Mouse (Mus musculus) right cerebral cortex, adult 18-20 months (tissue): ENCODE results near the gene Prkca.
A peak's percentile ranks its signal among the peaks of the same experiment; 100 is the strongest.

Experiments used
- DNase-seq: peaks from one replicate; pipeline ENCODE4 v3.0.0; 2022; ENCODE audit warnings: mixed read lengths

Prkca gene

DNA sequence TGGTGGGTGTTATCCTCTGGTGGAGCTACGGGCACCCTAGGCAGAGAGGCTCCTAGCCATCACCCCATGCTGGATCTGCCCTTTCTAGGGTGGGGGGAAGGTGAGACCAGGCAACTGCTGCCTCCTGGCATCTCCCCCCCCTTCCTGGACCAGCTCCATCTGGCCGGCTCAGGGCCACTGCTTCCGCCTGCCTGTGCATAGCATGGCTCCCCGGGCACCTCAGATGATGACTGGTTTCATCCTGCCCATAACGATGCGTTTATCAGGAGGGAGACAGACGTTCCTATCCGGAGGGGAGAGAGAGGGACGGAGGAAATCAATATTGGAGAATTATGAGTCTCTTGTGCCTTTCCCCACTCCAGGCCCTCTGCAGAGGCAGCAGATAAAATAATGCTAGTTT, 438.4 kb downstream of the Prkca start:
- no peak for DNase-seq

DNA sequence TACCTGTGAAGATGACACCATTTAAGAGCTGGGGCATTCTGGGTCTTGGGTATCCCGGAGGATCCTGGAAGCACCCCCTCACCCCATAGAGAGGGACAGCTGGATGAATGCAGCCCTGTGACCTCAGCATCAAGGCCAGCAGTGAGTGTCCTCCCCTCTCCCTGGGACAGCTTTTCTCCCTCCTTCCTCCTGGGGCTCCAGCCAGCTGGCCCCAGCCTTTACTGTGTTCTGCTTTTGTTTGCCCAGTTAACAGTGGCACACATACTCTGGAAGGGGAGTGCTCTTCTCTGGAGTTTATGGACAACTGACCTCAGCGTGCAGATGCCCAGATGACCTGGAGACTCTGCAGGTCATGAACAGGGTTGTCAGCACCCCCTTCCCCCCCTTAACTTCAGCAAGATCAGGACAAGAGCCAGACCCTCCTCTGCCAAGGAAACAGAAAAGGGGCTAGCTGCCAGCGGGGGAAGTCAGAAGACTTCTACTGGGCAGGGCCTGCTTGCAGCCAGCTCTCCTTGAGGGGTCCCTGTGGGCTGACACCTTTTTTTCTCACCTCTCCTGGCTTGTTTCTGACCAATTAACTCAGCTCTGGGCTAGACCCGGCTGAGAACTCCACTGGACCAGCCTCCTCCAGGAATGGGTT, 439.6 kb downstream of the Prkca start:
- DNase-seq, result peak; percentile 13

DNA sequence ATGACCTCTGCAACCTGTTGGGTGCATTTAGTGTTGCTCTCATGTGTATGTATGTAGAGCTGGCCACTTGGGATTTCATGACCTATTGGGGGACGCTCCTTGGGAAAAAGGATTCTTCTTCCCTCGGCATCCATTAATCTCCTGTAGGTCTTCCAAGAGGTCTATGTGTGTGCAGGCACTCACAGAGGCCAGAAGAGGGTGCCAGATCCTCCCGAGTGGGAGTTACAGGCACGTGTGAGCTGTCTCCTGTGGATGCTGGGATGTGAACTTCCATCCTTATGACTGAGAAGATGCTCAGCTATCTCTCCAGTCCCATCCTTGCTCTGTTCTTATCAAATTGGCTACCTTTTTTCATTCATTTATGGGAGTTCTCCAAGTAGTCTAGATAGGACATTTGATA, 443.3 kb downstream of the Prkca start:
- DNase-seq, result no peak

DNA sequence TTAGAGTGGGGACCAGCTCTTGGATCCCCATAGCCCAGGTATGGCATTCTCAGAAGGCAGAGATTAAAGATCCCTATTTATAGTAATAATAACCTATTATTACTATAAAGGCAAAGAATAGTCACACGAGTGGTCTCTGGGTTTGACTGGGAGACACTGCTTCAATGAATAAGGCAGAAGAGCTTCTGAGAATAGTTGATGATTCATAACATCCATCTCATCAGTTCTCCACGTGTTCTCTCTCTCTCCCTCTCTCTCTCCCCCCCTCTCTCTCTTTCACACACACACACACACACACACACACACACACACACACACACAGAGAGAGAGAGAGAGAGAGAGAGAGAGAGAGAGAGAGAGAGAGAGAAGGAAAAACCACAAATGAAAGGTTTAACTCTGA, 445.0 kb downstream of the Prkca start:
- no peak for DNase-seq

DNA sequence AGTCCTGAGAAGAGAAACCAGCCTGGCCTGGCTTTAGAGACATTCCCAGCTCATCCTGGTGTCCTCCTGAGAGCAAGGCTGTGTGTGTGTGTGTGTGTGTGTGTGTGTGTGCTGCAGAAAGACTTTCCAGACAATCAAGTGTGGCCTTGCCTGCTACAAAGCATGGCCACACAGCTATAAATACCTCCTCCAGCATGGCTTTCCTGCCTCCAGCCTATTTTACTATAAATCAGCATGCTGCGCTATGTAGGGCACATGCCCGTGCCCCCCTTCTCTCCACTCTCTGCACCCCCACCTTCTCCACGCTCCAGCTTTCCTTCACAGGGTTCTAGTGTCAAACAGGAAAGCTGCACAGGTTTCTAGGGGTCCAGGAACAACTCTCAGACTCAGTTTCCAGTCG, 448.1 kb downstream of the Prkca start:
- DNase-seq, result no peak

DNA sequence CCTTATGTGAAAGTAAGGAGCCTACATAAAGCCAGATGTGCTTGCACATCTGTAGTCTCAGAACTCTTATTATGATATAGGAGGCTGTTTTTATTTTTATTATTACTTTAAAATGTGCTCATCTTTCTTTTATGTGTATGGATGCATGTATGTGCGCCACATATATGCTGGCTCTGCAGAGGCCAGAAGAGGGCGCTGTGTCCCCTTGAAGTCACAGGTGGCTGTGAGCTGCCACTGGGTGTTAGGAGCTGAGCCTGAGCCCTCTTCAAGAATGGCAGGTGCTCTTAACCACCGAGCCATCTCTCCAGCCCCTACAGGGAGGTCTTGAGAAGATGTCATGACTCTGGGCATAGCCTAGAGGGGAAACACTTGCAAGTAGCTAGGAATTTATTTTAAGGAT, 452.4 kb downstream of the Prkca start:
- DNase-seq, result no peak

- DNase-seq, result no peak
These were observed 456.4 kb downstream of the Prkca start for GRCm38 (mm10) chr11:107887342-107887741.
